Mouse (Mus musculus): ENCODE results near the gene Impdh1.

DNA sequence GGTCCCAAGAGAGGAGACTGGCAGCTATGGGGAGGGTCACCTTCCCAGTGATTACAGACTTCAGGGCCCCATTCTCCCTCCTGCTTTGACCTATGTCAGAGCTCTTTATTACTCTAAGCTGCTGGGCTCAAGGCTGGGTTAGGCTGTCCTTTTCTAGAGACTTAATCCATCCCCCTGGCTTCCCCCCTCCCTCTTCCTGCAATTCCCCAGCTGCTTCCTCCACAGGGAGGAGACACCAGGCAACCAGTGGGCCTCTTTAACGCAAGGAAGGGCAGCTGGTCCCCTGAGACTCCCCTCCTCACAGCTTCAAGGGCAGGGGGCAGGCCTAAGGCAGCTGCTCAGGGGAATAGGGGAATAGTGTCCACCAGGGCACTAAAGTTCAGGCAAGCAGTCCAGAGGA lies 1.9 kb downstream of the Impdh1 start:
- TF ChIP-seq POLR2A (IDR thresholded peaks at IDR 0.05; ENCODE audit: insufficient read depth, low read length) (no peak), CTCF (IDR thresholded peaks at IDR 0.05; ENCODE audit: low read depth, low read length) (no peak)

Data from ES-Bruce4 (cell line).